ENCODE assay signal across 8 mouse cellular contexts in genomic region chr11:97018583-97019344, GRCm38 (mm10). TPM values are rescaled to one million over a fixed set of nuclear protein-coding genes. Genes with fewer than 3 reads are reported as not detected.
DNase-seq lines count a peak whose midpoint lies in the region; ATAC-seq and TF ChIP-seq lines count a peak whose summit lies in the region.

No protein-coding gene starts in this region.

- H3K27me3 ChIP-seq in E14TG2a.4 (ENCODE audit: insufficient read depth, low read length) = peaks cover 90% of the 10 kb centered on the region
- peaks cover 99% of the 10 kb centered on the region for H3K27me3 ChIP-seq in hindbrain, embryonic 10.5 days (ENCODE audit: insufficient read depth, poor library complexity, severe bottlenecking)
- H3K27me3 ChIP-seq in liver, embryonic 15.5 days = peaks cover 98% of the 10 kb centered on the region

- peaks cover 48% of the 10 kb centered on the region for H3K4me1 ChIP-seq in E14TG2a.4 (replicated peaks; ENCODE audit: low read depth, low read length)
- peaks cover 42% of the 10 kb centered on the region for H3K4me1 ChIP-seq in hindbrain, embryonic 10.5 days (replicated peaks)
- H3K4me1 ChIP-seq in liver, embryonic 15.5 days (replicated peaks) = peaks cover 31% of the 10 kb centered on the region

- intact Hi-C loops in left cerebral cortex, postnatal 4 days (cut with DNase I) = no loop called here

- ATAC-seq in liver, embryonic 15.5 days (ENCODE audit: insufficient read depth) = no peak

- H3K4me3 ChIP-seq in E14TG2a.4 (replicated peaks; ENCODE audit: low read length) = peak overlapping the region; percentile 82
- peak overlapping the region; percentile 49 for H3K4me3 ChIP-seq in hindbrain, embryonic 10.5 days
- H3K4me3 ChIP-seq in liver, embryonic 15.5 days (replicated peaks) = peak overlapping the region; percentile 22

- DNase-seq in embryo, embryonic 10 days (ENCODE audit: low spot score) = peak; percentile 27
- DNase-seq in embryo, embryonic 9.5 days (ENCODE audit: extremely low spot score) = no peak
- peak; percentile 51 for DNase-seq in hindbrain, embryonic 10.5 days (ENCODE audit: low spot score)
- peak; percentile 70 for DNase-seq in thymus, postnatal 14 days
- no peak for DNase-seq in gastrocnemius, postnatal 10 days
- DNase-seq in left cerebral cortex, postnatal 4 days = no peak

- H3K9me3 ChIP-seq in E14TG2a.4 (ENCODE audit: low read length) = no peaks in the 10 kb centered on the region
- H3K9me3 ChIP-seq in hindbrain, embryonic 10.5 days = no peaks in the 10 kb centered on the region
- H3K9me3 ChIP-seq in liver, embryonic 15.5 days (replicated peaks) = no peaks in the 10 kb centered on the region

- peak overlapping the region; percentile 48 for H3K4me2 ChIP-seq in liver, embryonic 15.5 days

- TF ChIP-seq CTCF in E14TG2a.4 (conservative IDR thresholded peaks at IDR 0.05; ENCODE audit: low read length) = no peak

- H3K36me3 ChIP-seq in E14TG2a.4 (ENCODE audit: insufficient read depth, low read length) = peaks cover 3% of the 10 kb centered on the region; the same call in 1 of the 2 replicates
- H3K36me3 ChIP-seq in hindbrain, embryonic 10.5 days = no peaks in the 10 kb centered on the region
- H3K36me3 ChIP-seq in liver, embryonic 15.5 days (replicated peaks) = no peaks in the 10 kb centered on the region

- no peak overlapping the region for H3K9ac ChIP-seq in liver, embryonic 15.5 days

- WGBS in hindbrain, embryonic 10.5 days = under 1% methylated on average over 68 of the region's 68 CpGs
- WGBS in liver, embryonic 15.5 days (ENCODE audit: insufficient replicate concordance) = under 1% methylated on average over 64 of the region's 68 CpGs

- no peak overlapping the region for H3K27ac ChIP-seq in hindbrain, embryonic 10.5 days
- no peak overlapping the region for H3K27ac ChIP-seq in liver, embryonic 15.5 days (replicated peaks)

RNA-seq across cellular contexts. Expression of gene Sp6, which starts 5.6 kb away (rescaled TPM):
- 1.6 and 2.3 TPM in 2 replicates for polyA plus RNA-seq in hindbrain, embryonic 10.5 days (2016; fragmentation: Nextera tagmentation; extraction: Ambion mirVana)
- polyA plus RNA-seq in liver, embryonic 15.5 days (2015; fragmentation: Nextera tagmentation; extraction: Ambion mirVana) = 0.03 and 0.05 TPM in 2 replicates
- total RNA-seq in gastrocnemius, postnatal 10 days (2021) = under 1 TPM; 0.21 to 0.77 TPM
- 1 to 10 TPM in 1 of 2 experiments, under 1 TPM in 1; 0.92 to 1.1 TPM for total RNA-seq in left cerebral cortex, postnatal 4 days (2021)

RNA-seq across cellular contexts. Expression of gene Scrn2, which starts 11.0 kb away (rescaled TPM):
- 38.3 and 39.4 TPM in 2 replicates for polyA plus RNA-seq in hindbrain, embryonic 10.5 days (2016; fragmentation: Nextera tagmentation; extraction: Ambion mirVana)
- 11.8 and 13.2 TPM in 2 replicates for polyA plus RNA-seq in liver, embryonic 15.5 days (2015; fragmentation: Nextera tagmentation; extraction: Ambion mirVana)
- total RNA-seq in gastrocnemius, postnatal 10 days (2021) = 10 to 100 TPM; 11.3 to 11.4 TPM
- 1 to 10 TPM; 5.5 to 7.3 TPM for total RNA-seq in left cerebral cortex, postnatal 4 days (2021)

RNA-seq across cellular contexts. Expression of gene Lrrc46, which starts 22.4 kb away (rescaled TPM):
- polyA plus RNA-seq in hindbrain, embryonic 10.5 days (2016; fragmentation: Nextera tagmentation; extraction: Ambion mirVana) = 3.5 and 6.8 TPM in 2 replicates
- 0.08 and 0.54 TPM in 2 replicates for polyA plus RNA-seq in liver, embryonic 15.5 days (2015; fragmentation: Nextera tagmentation; extraction: Ambion mirVana)
- total RNA-seq in gastrocnemius, postnatal 10 days (2021) = under 1 TPM in 1 of 2 experiments, not detected in 1; 0.16 TPM
- 1 to 10 TPM; 1.0 to 1.5 TPM for total RNA-seq in left cerebral cortex, postnatal 4 days (2021)

RNA-seq across cellular contexts. Expression of gene Mrpl10, which starts 22.6 kb away (rescaled TPM):
- polyA plus RNA-seq in hindbrain, embryonic 10.5 days (2016; fragmentation: Nextera tagmentation; extraction: Ambion mirVana) = 78.9 and 80.7 TPM in 2 replicates
- 34.0 and 34.6 TPM in 2 replicates for polyA plus RNA-seq in liver, embryonic 15.5 days (2015; fragmentation: Nextera tagmentation; extraction: Ambion mirVana)
- 10 to 100 TPM; 45.1 to 45.6 TPM for total RNA-seq in gastrocnemius, postnatal 10 days (2021)
- 10 to 100 TPM; 45.1 to 49.7 TPM for total RNA-seq in left cerebral cortex, postnatal 4 days (2021)

RNA-seq across cellular contexts. Expression of gene Osbpl7, which starts 31.7 kb away (rescaled TPM):
- polyA plus RNA-seq in hindbrain, embryonic 10.5 days (2016; fragmentation: Nextera tagmentation; extraction: Ambion mirVana) = 9.4 and 10.7 TPM in 2 replicates
- 2.3 and 2.9 TPM in 2 replicates for polyA plus RNA-seq in liver, embryonic 15.5 days (2015; fragmentation: Nextera tagmentation; extraction: Ambion mirVana)
- total RNA-seq in gastrocnemius, postnatal 10 days (2021) = 1 to 10 TPM; 3.4 to 6.4 TPM
- 10 to 100 TPM; 15.3 to 18.4 TPM for total RNA-seq in left cerebral cortex, postnatal 4 days (2021)

Comparison
In these comparisons a context has a peak if more than half of its experiments do, and no peak if none do; other contexts are left out.
1. DNase-seq: peak in embryo, embryonic 10 days (single experiment), hindbrain, embryonic 10.5 days (single experiment) and thymus, postnatal 14 days (single experiment); none in embryo, embryonic 9.5 days (single experiment), gastrocnemius, postnatal 10 days (single experiment) and left cerebral cortex, postnatal 4 days (single experiment).
2. H3K4me3 ChIP-seq: peak in every context shown above with its lines; median percentile 82 in E14TG2a.4; 49 in hindbrain, embryonic 10.5 days; 22 in liver, embryonic 15.5 days.